Mouse (Mus musculus) neutrophil, adult 5-6 weeks (primary cell): ENCODE data around the gene Cdc42bpg. TPM values are rescaled to one million over a fixed set of nuclear protein-coding genes. Genes with fewer than 3 reads are reported as not detected.
"Not testable (repeated sequence)": the region's sequence is repeated elsewhere in the genome, so short reads cannot be mapped to it uniquely, and the experiment has no call there.

ENCODE experiments used
- ATAC-seq: fragments of 151-379, 151-347 bp; 2 replicates; pipeline ENCODE4 v1.8.0; 2017; ENCODE audit warnings: mild to moderate bottlenecking, moderate TSS enrichment; ENCODE audit not compliant: insufficient number of reproducible peaks, poor library complexity, low FRiP score, severe bottlenecking; ENCODE audit errors: extremely low read depth
- total RNA-seq: library from RNA; stranded (forward); fragments of 200-1000 nt; gene quantifications from 2 replicates; pipeline ENCODE4 v1.2.3, GENCODE M21; 2017

Cdc42bpg gene
- total RNA-seq, 1 experiment from 2014 or later: 4.4 TPM

DNA sequence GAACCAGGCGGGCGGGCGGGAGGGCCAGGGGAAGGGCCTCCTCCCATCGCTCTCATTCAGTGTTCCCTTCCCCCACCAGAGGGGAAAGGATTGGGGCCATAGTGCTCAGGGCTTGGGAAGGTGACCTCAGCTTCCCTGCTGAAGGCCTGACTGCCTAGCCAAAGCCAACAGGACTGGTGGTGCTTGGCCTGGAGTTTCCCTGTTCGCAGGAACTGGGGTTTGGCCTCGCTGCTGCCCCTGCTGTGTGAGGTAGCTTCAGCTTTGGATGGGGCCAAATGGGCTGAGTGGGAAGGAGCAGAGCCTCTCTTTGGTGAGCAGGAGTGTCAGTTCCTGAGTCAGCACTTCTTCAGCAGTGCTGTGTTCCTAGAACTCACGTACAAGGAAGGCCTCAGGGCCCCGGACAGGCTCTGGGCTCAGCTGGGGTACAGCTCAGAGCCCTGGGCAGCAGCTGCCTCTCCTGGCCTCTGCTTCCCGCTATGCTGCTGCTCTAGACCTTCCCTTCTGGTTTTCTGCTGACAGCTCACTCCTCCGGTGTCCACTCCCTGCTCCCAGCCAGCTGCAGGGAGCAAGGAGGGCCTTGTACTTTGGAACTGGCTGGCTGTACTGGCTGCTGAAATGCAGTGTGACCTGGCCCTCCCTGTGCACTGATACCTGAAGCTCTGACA lies 15.0 kb upstream of the Cdc42bpg start:
- no peak for ATAC-seq

- no peak for ATAC-seq
These were observed 14.0 kb upstream of the Cdc42bpg start for GRCm38 (mm10) chr19:6292262-6292661.

GRCm38 (mm10) chr19:6294301-6294700 lies 12.0 kb upstream of the Cdc42bpg start:
- no peak for ATAC-seq

DNA sequence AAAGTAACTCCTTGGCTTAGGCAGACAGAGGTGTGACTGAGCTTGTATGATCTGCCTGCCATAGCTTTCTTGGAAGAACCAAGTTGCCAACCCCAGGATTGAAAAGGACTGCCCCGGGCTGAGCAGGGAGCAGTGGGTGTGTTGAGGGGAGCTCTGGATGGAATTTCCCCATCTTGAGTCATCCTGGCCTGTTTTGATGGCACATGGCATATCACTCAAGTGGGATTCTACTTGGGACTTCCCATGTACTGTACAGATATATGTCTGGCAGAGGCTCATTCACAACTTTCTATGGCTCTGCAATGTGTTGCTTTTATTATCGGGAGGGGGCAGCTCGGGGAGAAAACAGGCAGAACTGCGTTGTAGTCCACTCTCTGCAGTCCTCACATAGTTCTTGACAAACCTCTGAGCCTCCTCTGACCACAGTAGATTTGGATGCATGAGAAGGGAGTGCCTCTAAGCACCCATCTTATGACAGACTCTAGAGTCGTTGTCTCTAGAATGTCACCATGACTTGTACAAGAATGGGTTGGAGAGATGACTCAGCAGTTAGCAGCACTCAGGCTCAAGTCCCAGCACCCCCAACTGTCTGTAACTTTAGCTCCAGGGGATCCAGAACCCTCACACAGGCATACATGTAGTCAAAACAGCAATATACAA lies 9.6 kb upstream of the Cdc42bpg start:
- no peak for ATAC-seq

- ATAC-seq: peak; percentile 83
These were observed 8.6 kb upstream of the Cdc42bpg start for GRCm38 (mm10) chr19:6297641-6298040.

DNA sequence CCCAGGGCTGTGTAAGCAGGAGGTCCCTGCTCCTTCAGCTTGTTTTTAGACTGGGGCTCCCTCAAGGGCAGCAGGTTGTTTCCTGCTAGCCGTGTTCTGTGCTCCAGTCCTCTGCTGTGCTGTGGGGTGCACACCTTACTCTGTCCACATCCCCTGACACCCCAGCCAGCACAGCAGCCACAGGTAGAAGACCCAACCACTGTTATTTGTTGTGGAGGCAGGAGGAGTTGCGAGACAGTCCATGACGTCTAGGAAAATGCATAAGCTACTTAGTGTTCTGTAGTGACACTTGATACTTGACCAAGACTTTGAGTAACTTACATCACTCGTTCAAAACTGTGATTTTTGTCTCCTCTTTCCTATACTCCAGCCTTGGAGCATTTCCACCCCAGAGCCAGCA lies 7.3 kb upstream of the Cdc42bpg start:
- no peak for ATAC-seq

DNA sequence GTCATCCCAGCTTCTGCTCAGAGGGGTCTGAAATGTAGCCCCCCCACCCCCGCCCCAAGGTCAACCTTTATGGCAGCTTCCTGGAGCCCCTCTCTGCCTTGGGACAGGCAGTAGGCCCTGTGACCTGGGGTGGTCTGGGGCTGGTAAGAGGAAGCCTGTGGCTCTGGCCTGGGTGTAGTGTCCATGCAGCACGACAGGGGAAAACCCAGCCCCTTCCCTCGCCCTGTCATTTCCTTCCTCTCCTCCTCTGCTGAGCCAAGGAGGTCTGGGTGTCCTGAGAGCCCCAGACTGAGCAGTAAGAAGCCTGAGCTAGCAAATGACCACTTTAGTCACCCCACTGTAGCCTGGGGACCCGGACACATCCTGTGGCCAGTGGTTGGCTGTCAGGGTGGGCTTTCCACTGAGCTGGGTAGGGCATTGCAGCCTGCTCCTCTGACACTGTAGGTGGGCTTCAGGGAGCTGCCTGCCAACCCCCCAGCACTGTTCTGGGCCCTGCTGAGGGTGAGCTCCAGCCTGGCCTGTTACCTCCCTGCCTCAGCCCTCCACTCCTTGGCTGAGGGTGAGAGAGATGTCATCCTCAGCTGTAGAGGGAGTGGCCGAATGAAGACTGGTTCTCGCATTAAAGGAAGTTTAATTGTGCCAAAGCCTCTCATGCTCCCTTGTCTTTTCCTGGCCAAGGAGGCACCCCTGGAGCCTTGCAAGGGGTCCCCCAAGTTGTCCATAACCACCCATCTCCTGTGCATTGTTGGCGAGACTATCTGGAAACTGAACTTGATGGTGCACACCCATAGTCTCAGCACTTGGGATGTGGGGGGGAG lies 6.6 kb upstream of the Cdc42bpg start:
- ATAC-seq: no peak

GRCm38 (mm10) chr19:6300402-6300841 lies 5.8 kb upstream of the Cdc42bpg start:
- ATAC-seq: no peak

DNA sequence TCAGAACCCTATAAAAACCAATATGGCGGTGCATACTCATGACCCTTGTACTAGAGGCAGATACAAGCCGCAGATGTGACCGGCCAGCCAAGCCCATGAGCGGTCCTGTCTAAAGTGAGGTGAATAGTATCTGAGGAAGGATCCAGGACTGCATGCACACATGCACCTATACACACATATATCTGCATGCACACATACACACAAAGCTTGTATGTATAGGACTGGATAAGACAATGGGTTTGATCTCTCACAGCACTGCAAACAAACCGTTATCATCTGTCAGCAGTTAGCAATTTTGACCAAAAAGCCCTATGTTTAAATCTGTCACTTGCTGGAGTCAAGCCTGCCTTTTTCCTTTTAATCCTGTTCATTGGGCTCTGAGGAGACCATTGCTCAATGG lies 4.1 kb upstream of the Cdc42bpg start:
- ATAC-seq: no peak

GRCm38 (mm10) chr19:6302522-6302921 lies 3.7 kb upstream of the Cdc42bpg start:
- no peak for ATAC-seq

DNA sequence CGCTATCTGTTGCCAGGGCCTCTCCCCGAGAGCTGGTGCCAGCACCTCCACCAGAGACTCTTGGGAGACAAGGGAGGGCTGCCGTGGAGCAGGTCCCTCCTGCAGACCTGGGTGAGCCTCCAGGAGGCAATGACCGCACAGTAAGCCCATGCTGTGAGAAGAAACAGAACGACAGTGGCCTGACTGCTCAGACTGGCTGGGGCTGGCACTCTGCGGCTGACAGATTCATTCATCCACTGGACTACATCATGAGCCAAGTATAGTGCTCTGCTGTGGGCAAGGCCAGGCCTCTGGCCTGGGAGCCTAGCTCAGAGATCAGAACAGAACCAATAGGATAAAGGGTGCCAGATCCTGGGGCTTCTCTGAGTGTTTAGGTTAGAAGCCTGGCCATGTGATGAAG lies 2.4 kb upstream of the Cdc42bpg start:
- ATAC-seq: no peak

GRCm38 (mm10) chr19:6304787-6305516 lies 1.3 kb upstream of the Cdc42bpg start:
- peak; percentile 76 for ATAC-seq

- no peak for ATAC-seq
These were observed 640 bp upstream of the Cdc42bpg start for GRCm38 (mm10) chr19:6305517-6306115.

- peak; percentile 54 for ATAC-seq
These were observed 330 bp downstream of the Cdc42bpg start for GRCm38 (mm10) chr19:6306586-6306985.

GRCm38 (mm10) chr19:6307733-6308531 lies 1.7 kb downstream of the Cdc42bpg start:
- ATAC-seq: no peak

DNA sequence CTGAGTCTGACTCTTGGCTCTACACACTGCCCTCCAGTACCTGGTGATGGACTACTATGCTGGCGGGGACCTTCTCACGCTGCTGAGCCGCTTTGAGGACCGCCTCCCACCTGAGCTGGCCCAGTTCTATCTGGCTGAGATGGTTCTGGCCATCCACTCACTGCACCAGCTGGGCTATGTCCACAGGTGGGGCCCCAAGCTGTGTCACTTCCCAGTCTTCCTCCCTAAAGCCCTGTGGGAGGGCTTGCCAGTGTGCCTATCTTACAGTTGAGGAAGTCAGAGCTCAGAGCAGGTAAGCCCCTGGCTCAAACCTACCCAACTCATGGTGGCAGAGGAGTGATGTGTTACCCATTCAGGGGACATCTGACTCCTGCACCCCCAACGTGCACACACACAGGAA lies 3.9 kb downstream of the Cdc42bpg start:
- ATAC-seq: no peak

DNA sequence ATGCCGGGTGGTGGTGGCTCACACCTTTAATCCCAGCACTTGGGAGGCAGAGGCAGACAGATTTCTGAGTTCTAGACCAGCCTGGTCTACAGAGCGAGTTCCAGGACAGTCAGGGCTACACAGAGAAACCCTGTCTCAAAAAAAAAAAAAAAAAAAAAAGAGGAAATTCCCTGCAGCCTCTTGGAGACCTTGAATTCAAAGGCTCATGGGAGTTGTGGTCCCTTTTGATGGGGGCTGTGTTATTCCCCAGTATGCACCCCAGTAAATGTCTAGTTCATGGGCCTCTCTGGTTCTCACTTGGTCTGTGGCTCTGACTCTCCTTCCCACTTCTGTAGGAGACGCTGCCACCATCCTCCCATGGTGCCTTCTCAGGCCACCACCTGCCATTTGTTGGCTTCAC lies 5.5 kb downstream of the Cdc42bpg start:
- ATAC-seq: not testable (repeated sequence)

DNA sequence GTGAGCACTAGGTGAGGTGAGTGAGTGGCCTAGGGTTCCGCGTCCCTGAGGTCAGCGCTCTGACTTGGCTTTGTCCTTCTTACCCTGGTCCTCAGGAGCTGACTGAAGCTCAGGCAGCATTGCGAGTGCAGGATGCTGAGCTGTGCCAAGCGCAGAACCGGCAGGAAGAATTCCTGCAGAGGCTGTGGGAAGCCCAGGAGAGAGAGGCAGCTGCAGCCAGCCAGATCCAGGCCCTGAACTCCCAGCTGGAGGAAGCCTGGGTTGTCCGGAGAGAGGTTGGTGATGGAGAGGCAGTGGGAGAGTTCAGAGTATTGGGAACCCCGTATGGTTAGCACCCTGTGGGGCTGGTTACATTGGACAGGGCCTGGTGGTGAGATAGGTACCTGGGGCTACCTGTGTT lies 7.5 kb downstream of the Cdc42bpg start:
- ATAC-seq: no peak
